Mouse (Mus musculus) hindbrain, embryonic 15.5 days (tissue): ENCODE measurements around the gene Phc2. TPM values are rescaled to one million over a fixed set of nuclear protein-coding genes. Genes with fewer than 3 reads are reported as not detected.

Source experiments
- ATAC-seq: fragments of 200-750 bp; cut with Nextera tagmentation; 2 replicates; pipeline ENCODE4 v1.8.0; 2017; ENCODE audit warnings: low read depth, moderate number of reproducible peaks, moderate TSS enrichment; ENCODE audit not compliant: low FRiP score
- H3K27ac ChIP-seq: fragments of 300-500 bp; sonication (generic); replicated peaks from 2 replicates; pipeline ENCODE4 v1.5.1; 2015; ENCODE audit warnings: mild to moderate bottlenecking, inconsistent platforms
- H3K27me3 ChIP-seq: fragments of 300-500 bp; sonication (generic); 2 replicates; pipeline ENCODE4 v1.6.1; 2015; ENCODE audit warnings: control low read depth, inconsistent platforms
- H3K36me3 ChIP-seq: fragments of 300-500 bp; sonication (generic); 2 replicates; pipeline ENCODE4 v1.6.1; 2015; ENCODE audit warnings: control low read depth, inconsistent platforms
- H3K4me1 ChIP-seq: fragments of 300-500 bp; sonication (generic); replicated peaks from 2 replicates; pipeline ENCODE4 v1.6.1; 2015; ENCODE audit warnings: control low read depth, inconsistent platforms
- H3K4me2 ChIP-seq: fragments of 300-500 bp; sonication (generic); 2 replicates; pipeline ENCODE4 v1.6.1; 2015; ENCODE audit warnings: moderate library complexity, mild to moderate bottlenecking, inconsistent platforms
- H3K4me3 ChIP-seq: fragments of 300-500 bp; sonication (generic); 2 replicates; pipeline ENCODE4 v1.5.1; 2015; ENCODE audit warnings: mild to moderate bottlenecking, inconsistent platforms
- H3K9ac ChIP-seq: fragments of 300-500 bp; sonication (generic); 2 replicates; pipeline ENCODE4 v1.6.1; 2015; ENCODE audit warnings: inconsistent platforms
- H3K9me3 ChIP-seq: fragments of 300-500 bp; sonication (generic); 2 replicates; pipeline ENCODE4 v1.6.1; 2016; ENCODE audit warnings: control low read depth, inconsistent platforms
- WGBS: fragments of 180-500 bp; shearing (Covaris S2); methylation state at CpG from one replicate; pipeline ENCODE4 v1.1.7; 2015; 5-methylcytosine and 5-hydroxymethylcytosine counted together
- polyA plus RNA-seq: library from polyadenylated mRNA; unstranded; fragments of >200 nt; fragmentation: Nextera tagmentation; extraction: Ambion mirVana; gene quantifications from 2 replicates; pipeline ENCODE4 v1.2.1, GENCODE M21; 2015

Gene Phc2
- polyA plus RNA-seq, 1 experiment from 2014 or later, result 71.5 TPM

DNA sequence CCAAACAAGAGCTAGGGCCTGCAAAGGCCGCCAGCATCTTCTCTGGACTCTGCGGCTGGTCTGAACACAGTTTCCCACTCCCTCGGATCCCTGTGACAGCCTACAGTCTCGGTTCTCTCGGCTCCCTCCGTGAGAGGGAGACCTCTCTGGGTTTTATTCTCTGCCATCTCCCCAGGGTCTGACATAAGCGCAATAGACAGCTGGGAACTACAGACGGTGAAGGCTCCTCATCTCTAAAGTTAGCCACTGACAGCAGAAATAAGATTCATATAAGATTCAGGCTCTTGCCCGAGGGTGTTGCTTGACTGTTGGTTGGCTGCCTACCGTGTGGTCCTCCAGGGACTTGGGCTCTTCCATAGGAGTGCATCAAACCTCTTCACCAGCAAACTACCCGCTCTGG, 123.1 kb downstream of the Phc2 start:
- Histone ChIP-seq H3K36me3 (peaks cover 66% of the 10 kb centered on the region), H3K4me2 (no peak overlapping the region), H3K27me3 (no peaks in the 10 kb centered on the region), H3K4me1 (no peaks in the 10 kb centered on the region), H3K4me3 (no peak overlapping the region), H3K27ac (no peak overlapping the region), H3K9me3 (no peaks in the 10 kb centered on the region), H3K9ac (no peak overlapping the region)
- WGBS, result 79% methylated on average over 11 of the region's 11 CpGs
- no peak for ATAC-seq

DNA sequence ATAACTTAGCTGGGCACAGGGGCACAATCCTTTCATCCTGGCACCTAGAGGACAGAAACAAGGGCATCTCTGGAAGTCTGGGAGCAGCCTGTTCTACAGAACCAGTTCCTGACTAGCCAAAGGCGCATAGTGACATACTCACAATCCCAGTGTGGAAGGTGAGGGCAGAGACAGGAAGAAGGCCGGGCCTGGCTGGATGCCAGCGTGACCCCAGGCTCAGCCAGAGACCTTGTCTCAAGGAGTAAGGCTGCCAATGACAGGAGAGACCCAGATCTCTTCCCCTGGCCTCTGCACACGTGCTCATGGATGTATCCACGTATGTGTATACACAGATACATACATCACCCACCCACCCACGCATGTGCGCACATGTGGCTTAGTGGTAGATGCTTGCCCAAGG, 127.5 kb downstream of the Phc2 start:
- Histone ChIP-seq H3K4me1 (no peaks in the 10 kb centered on the region), H3K36me3 (peaks cover 68% of the 10 kb centered on the region), H3K4me2 (no peak overlapping the region), H3K4me3 (no peak overlapping the region), H3K9ac (no peak overlapping the region), H3K27ac (no peak overlapping the region), H3K9me3 (no peaks in the 10 kb centered on the region), H3K27me3 (no peaks in the 10 kb centered on the region)
- ATAC-seq, result no peak
- 86% methylated on average over 7 of the region's 7 CpGs for WGBS

DNA sequence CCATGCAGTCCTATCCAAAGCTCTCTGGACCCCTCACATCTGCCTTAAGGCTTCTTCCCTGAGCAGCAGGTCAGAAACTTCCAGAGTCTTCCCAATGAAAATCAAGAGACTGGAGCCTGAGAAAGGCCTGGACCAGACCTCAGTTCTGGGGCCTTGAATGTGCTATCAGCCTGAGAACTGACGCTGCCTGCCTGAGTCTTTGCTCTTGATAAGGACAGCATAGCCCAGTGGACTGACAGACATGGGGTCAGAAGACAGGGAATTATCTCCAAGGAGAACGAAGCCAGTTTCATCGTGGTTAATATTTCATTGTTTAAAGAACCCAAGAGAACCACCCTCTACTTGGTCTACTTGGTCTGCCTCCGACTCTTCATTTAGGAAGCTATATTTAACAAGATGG, 128.1 kb downstream of the Phc2 start:
- H3K27me3 ChIP-seq, result no peaks in the 10 kb centered on the region
- no peak overlapping the region for H3K4me2 ChIP-seq
- H3K27ac ChIP-seq, result no peak overlapping the region
- no peak overlapping the region for H3K9ac ChIP-seq
- peaks cover 64% of the 10 kb centered on the region for H3K36me3 ChIP-seq
- H3K4me1 ChIP-seq, result no peaks in the 10 kb centered on the region
- no peak for ATAC-seq
- H3K4me3 ChIP-seq, result no peak overlapping the region
- H3K9me3 ChIP-seq, result no peaks in the 10 kb centered on the region
- 76% methylated on average over 4 of the region's 4 CpGs for WGBS

DNA sequence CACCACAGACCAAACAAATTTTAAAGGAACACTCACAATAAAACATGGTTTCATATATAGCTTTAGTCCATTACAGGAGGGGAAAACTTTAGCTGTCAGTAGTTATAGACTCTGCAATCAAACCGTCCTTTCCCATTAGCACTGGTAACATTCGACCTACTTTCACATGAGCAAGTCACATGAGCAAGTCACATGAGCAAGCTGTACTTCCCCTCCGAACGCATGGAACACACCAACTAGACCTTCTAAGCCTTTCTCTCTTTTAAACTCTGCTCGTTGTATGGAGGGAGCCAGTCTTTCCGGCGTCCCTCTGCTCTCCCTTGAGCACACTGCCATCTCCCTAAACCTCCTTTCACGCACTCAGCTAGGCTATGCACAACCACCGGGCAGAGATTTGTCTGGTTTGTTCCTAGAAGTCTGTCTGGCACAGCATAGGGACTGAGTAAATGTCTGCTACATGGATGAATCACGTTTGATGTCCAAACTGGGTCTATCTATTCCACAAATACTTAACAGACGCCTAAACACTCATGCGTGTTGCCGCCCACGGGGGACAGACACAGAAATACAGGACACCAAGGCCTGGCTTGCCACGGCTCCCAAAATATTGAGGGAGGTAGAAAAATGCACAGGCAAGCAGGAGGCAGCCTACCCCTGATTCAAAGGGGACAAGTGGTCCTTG, 130.6 kb downstream of the Phc2 start:
- peaks cover 55% of the 10 kb centered on the region for H3K36me3 ChIP-seq
- WGBS, result 91% methylated on average over 15 of the region's 15 CpGs

DNA sequence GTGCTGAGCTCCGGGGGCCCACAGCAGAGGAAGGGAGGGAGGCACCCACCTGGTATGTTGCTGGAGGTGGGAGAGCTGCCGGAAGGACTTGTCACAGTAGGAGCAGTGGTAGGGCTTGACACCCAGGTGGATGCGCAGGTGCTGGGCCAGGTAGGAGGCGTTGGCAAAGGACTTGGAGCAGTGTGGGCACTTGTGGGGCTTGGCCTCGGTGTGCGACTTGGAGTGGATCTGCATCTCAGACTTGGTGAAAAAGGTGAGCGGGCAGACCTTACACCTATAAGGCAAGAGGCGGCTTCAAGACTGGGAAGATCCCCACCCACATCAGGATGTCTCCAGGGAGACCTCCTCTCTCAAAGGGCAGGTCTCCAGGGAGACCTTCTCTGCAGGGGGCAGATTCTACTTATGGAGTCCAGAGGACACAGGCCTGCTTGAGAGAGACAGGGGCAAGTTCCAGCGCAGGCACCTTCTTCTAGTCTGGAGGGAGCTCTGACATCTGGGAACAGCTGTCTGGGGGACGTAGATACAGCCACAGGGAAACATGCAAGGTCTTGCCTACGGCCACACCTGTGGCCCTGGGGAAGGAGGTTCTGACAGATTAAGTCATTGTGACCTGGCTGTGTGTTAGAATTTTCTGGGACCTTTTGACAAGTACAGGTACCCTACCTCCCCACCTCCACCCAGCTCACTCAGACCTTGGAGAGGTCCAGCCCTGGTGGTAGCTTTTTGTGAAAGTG, 131.6 kb downstream of the Phc2 start:
- Histone ChIP-seq H3K9ac (no peak overlapping the region), H3K9me3 (no peaks in the 10 kb centered on the region), H3K27ac (no peak overlapping the region), H3K27me3 (no peaks in the 10 kb centered on the region), H3K4me2 (no peak overlapping the region), H3K36me3 (peaks cover 45% of the 10 kb centered on the region), H3K4me3 (no peak overlapping the region), H3K4me1 (0 out of 2 replicates have a peak, but pooled peaks cover 7% of the 10 kb centered on the region)
- WGBS, result 97% methylated on average over 11 of the region's 11 CpGs
- no peak for ATAC-seq

More for the DNA sequence above, 130.6 kb downstream of the Phc2 start:
- Histone ChIP-seq H3K27ac (no peak overlapping the region), H3K27me3 (no peaks in the 10 kb centered on the region), H3K4me1 (0 out of 2 replicates have a peak, but pooled peaks cover 4% of the 10 kb centered on the region), H3K4me3 (no peak overlapping the region), H3K4me2 (no peak overlapping the region), H3K9me3 (no peaks in the 10 kb centered on the region), H3K9ac (no peak overlapping the region)
- no peak for ATAC-seq

DNA sequence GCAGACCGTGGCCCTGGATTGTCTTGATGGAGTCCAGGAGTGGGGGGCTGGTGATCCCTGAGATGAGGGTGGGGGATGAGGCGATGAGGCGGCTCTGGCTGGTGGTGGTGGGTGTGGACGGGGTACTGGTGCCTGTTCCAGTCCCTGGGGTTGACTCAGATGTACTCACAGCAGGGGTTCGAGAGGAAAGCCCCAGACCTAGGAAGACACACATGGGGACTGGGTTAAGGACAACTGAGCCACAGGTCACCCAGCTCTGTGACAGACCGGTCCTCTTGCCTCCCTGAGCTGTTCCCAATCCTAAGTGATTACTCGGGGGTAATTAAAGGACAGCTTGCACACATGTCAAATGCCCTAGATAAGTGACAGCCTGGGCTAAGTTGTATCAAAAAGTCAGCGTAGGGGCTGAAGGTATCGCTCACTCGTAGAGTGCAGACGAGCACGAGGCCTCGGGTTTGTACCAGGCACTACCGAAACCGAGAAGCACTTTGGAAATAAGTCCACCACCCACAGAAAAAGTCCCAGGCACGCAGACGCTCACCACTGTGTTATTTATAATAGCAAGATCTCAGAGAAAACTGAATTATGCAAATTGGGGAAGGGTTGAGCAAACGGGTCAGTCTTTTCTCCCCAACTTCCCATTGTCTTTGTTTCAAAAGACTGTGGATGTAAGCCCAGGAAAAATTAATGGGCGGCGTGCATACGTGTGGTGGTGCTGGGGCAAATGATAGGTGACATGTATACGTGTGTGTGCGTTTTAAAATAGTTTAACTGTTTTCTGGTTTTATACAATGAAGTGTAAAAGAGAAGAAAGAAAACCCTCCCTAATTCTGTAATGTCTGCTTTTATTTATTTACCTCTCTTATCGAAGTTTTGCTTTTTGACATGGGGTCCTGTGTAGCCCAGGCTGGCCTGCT, 132.8 kb downstream of the Phc2 start:
- H3K36me3 ChIP-seq, result peaks cover 45% of the 10 kb centered on the region
- H3K9me3 ChIP-seq, result no peaks in the 10 kb centered on the region
- H3K27ac ChIP-seq, result no peak overlapping the region
- no peaks in the 10 kb centered on the region for H3K27me3 ChIP-seq
- WGBS, result 79% methylated on average over 24 of the region's 24 CpGs
- no peak overlapping the region for H3K9ac ChIP-seq
- ATAC-seq, result 0 out of 2 replicates have a peak, but pooled peaks have one; percentile 56
- H3K4me3 ChIP-seq, result no peak overlapping the region
- H3K4me1 ChIP-seq, result 0 out of 2 replicates have a peak, but pooled peaks cover 7% of the 10 kb centered on the region
- no peak overlapping the region for H3K4me2 ChIP-seq

DNA sequence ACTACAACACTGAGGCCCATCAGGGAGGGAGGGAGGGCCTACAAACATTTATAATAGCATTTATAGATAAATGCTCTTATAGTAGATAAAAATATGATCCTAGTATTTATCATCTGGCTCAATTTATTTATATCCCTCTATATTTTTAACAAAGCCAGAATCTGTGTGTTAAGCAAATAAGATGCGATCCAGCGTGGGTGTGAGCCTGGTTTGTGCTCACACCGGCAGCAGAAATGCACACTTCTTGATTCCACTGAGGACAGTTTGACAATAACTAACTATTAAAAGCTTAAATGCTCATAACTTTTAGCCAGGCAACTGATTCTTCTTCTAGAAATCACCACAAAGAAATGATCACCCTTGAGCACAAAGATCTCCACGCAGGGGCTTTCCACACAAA, 133.6 kb downstream of the Phc2 start:
- no peak overlapping the region for H3K9ac ChIP-seq
- H3K4me3 ChIP-seq, result no peak overlapping the region
- 0 out of 2 replicates have a peak, but pooled peaks cover 7% of the 10 kb centered on the region for H3K4me1 ChIP-seq
- no peaks in the 10 kb centered on the region for H3K27me3 ChIP-seq
- H3K4me2 ChIP-seq, result no peak overlapping the region
- H3K36me3 ChIP-seq, result peaks cover 42% of the 10 kb centered on the region
- WGBS, result 96% methylated on average over 4 of the region's 4 CpGs
- no peak overlapping the region for H3K27ac ChIP-seq
- no peaks in the 10 kb centered on the region for H3K9me3 ChIP-seq
- ATAC-seq, result no peak

DNA sequence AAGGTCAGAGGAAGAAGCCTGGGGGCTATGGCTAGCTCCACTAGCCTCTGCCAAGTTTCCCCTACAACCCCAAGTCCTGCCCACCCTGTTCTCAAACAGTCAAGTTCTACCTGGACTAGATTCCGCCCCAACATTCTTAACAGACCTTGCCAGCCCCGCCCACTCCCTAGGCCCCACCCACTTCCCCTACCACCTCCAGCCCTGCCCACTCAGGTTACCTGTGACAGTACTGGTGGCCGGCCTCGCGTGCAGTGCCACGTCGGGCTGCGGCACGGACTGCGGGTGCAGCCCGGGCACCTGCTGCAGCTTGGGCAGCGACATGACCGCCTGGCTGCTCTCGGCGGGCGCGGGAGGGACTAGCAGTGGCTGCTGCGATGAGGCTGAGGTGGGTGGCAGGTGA, 135.1 kb downstream of the Phc2 start:
- Histone ChIP-seq H3K27me3 (no peaks in the 10 kb centered on the region), H3K9ac (no peak overlapping the region), H3K4me1 (0 out of 2 replicates have a peak, but pooled peaks cover 7% of the 10 kb centered on the region), H3K4me3 (no peak overlapping the region), H3K9me3 (no peaks in the 10 kb centered on the region), H3K4me2 (no peak overlapping the region), H3K27ac (no peak overlapping the region), H3K36me3 (peaks cover 36% of the 10 kb centered on the region)
- no peak for ATAC-seq
- WGBS, result 57% methylated on average over 18 of the region's 18 CpGs

DNA sequence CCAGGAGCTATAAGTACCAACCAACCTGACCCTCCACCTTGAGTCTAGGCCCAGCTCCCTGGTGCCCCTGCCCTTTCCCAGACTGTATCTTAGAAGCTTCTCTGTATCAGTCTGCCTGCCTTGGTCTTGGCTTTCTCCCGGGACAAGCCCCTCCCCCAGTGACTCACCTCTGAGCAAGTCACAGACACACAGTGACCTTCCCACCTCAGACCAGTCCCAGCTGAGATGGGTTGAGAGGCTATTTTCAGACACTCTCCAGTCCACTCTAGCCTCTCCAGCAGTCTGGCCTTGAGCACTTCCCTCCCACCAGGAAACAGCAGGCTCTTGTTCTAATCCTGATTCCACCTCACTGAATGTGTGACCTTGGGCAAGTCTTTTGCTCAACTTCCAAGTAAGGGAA, 139.2 kb downstream of the Phc2 start:
- ATAC-seq, result no peak
- H3K36me3 ChIP-seq, result peaks cover 6% of the 10 kb centered on the region; the same call in 1 of the 2 replicates

DNA sequence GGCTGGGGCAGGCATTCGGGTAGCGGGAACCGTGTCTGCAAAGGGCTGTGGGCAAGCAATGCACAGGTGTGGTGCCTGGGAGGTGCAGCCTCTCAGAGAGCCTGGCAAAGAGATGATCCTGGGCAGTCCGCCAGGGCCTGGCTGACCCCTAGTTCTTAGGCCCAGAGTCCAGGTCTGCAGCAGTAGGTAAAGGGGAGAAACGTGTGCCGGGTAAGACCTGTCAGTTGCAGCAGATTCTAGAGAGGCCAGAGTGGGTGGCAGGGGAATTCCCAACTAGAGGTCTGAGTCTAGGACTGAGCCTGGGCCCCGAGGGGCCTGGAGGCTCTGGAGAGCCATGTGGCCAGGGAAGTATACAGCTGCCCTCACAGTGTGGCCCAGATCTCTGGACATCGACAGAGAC, 139.7 kb downstream of the Phc2 start:
- H3K36me3 ChIP-seq, result peaks cover 5% of the 10 kb centered on the region; the same call in 1 of the 2 replicates
- no peaks in the 10 kb centered on the region for H3K9me3 ChIP-seq
- ATAC-seq, result no peak
- no peak overlapping the region for H3K4me2 ChIP-seq
- H3K27me3 ChIP-seq, result no peaks in the 10 kb centered on the region
- H3K9ac ChIP-seq, result no peak overlapping the region
- WGBS, result 86% methylated on average over 8 of the region's 8 CpGs
- no peak overlapping the region for H3K4me3 ChIP-seq
- H3K27ac ChIP-seq, result no peak overlapping the region
- H3K4me1 ChIP-seq, result peaks cover 37% of the 10 kb centered on the region

More for the DNA sequence above, 139.2 kb downstream of the Phc2 start:
- Histone ChIP-seq H3K4me2 (no peak overlapping the region), H3K4me3 (no peak overlapping the region), H3K27ac (no peak overlapping the region), H3K4me1 (peaks cover 32% of the 10 kb centered on the region), H3K9ac (no peak overlapping the region), H3K9me3 (no peaks in the 10 kb centered on the region), H3K27me3 (no peaks in the 10 kb centered on the region)
- WGBS, result 71% methylated on average over 1 of the region's 1 CpGs

DNA sequence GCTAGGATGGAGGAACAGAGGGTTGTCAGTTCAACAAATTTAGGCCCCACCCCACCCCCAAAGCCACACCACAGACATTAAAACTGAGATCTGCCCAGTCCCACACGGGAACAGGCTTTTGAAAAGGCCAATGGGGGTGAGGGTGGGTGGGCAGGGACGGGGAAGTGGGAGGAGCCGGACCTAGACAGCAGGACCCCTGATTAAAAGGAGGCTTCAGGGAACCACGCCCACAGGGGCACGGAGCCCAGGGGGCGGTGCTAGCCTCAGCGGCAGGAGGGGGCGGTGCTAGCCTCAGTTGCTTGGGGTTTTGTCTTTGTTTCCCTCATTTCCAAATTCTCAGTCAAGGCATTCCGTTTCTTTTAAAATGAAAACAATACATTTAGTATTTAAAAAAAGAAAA, 141.1 kb downstream of the Phc2 start:
- WGBS, result 7% methylated on average over 9 of the region's 9 CpGs

More for the DNA sequence above, 141.1 kb downstream of the Phc2 start:
- H3K27me3 ChIP-seq, result no peaks in the 10 kb centered on the region
- no peak overlapping the region for H3K4me2 ChIP-seq
- peaks cover 42% of the 10 kb centered on the region for H3K4me1 ChIP-seq
- no peak overlapping the region for H3K27ac ChIP-seq
- no peak overlapping the region for H3K4me3 ChIP-seq
- H3K36me3 ChIP-seq, result no peaks in the 10 kb centered on the region
- H3K9me3 ChIP-seq, result no peaks in the 10 kb centered on the region
- no peak overlapping the region for H3K9ac ChIP-seq
- ATAC-seq, result no peak
